Mouse (Mus musculus): ENCODE results near the gene Tmem117. TPM values are rescaled to one million over a fixed set of nuclear protein-coding genes. Genes with fewer than 3 reads are reported as not detected.

Tmem117 gene
- polyA plus RNA-seq, 1 experiment from 2014 or later, result 1.1 TPM

DNA sequence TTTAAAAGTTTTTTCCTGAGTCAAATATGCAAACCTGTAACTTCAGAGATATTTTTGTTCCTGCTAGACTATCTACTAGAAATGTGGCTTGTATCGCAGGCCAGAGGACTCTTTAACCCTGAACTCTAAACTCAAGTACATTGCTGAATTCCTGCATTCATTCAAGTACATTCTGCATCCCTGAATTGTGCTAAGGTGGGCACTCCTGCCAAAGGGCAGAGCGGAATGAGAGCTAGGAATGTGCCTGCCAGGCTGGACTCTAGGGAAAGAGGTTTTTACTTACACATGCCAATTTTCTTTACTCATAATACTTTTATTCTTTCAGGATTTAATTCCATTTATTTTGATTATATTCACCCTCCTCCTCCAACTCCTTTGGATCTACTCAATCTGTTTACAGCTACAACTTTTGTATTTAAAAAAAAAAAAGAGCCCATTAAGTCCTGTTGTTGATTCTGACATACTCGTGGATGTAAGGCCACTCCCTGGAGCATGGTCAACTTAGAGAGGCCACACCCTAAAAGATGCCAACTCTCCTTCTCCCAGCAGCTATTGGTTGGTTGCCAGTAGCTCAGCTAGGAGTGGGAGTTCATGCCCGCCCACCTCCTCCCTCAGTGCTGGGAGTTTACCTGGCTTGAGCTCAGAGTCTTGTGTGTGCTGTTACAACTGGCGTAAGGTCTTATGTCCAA lies 60.3 kb downstream of the Tmem117 start:
- no peaks in the 10 kb centered on the region for H3K4me1 ChIP-seq
- H3K36me3 ChIP-seq, result no peaks in the 10 kb centered on the region
- H3K27ac ChIP-seq (replicated peaks), result no peak overlapping the region
- no peak overlapping the region for H3K4me3 ChIP-seq
- no peaks in the 10 kb centered on the region for H3K9me3 ChIP-seq (replicated peaks)
- WGBS, result 85% methylated on average over 5 of the region's 5 CpGs
- DNase-seq (ENCODE audit: low spot score), result no peak
- no peaks in the 10 kb centered on the region for H3K27me3 ChIP-seq (ENCODE audit: low read depth, poor library complexity, severe bottlenecking)

DNA sequence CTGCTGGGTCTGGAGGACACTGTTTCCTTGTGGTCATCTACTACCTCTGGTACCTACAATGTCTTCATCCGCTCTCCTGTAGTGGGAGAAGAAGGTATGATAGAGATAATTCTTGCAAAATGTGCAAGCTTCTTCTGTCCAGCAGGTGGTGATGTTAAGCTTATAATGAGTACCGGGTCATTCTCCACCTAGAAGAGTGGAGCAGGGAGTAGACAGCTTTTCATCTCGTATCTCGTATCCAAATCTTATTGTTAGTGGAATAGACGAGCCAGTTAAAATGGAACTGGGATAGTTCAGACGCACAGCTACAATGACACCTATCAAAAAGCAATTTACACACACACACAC lies 60.8 kb downstream of the Tmem117 start:
- Histone ChIP-seq H3K4me1 (no peaks in the 10 kb centered on the region), H3K27me3 (ENCODE audit: low read depth, poor library complexity, severe bottlenecking) (no peaks in the 10 kb centered on the region), H3K9me3 (replicated peaks) (no peaks in the 10 kb centered on the region), H3K36me3 (no peaks in the 10 kb centered on the region), H3K4me3 (no peak overlapping the region), H3K27ac (replicated peaks) (no peak overlapping the region)
- no peak for DNase-seq (ENCODE audit: low spot score)
- 69% methylated on average over 6 of the region's 6 CpGs for WGBS

DNA sequence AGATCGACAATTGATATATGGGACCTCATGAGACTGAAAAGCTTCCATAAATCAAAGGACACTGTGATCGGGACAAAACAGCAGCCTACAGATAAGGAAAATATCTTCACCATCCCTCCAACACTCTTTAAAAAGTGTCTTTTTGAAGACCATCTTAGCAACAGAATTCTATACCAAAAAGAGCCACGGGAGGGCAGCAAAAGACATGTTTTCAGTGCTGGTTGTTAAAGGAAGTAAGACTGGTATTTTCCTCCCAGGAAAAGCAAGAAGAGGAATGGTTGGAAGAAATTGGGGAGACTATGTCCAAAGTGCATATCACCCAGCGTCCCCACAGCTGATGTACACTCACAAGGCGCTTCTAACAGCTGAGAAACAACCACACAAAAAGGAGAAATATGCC lies 93.7 kb downstream of the Tmem117 start:
- no peaks in the 10 kb centered on the region for H3K4me1 ChIP-seq
- WGBS, result 35% methylated on average over 5 of the region's 5 CpGs
- no peaks in the 10 kb centered on the region for H3K9me3 ChIP-seq (replicated peaks)
- no peaks in the 10 kb centered on the region for H3K36me3 ChIP-seq
- no peak overlapping the region for H3K4me3 ChIP-seq
- H3K27me3 ChIP-seq (ENCODE audit: low read depth, poor library complexity, severe bottlenecking), result no peaks in the 10 kb centered on the region
- no peak overlapping the region for H3K27ac ChIP-seq (replicated peaks)
- DNase-seq (ENCODE audit: low spot score), result peak; percentile 54

DNA sequence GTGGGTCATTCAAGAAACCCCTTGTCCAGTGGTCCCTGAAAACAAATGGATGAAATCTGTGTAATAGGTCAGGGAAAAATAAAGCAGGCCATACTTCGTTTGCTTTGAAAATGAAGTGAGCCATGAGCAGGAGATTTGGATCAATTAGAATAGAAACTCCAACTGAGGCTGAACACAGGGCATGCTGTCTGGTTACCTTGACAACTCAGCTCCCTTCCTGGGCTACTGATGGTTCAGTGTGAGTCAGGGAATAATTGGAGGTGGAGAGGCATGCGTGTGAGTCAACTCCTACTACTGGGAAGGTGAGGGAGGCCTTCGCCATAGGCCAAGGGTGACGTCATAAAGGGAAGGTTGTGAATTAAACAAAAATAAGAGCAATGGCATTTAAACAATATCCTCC lies 103.1 kb downstream of the Tmem117 start:
- no peaks in the 10 kb centered on the region for H3K9me3 ChIP-seq (replicated peaks)
- no peak for DNase-seq (ENCODE audit: low spot score)
- H3K4me3 ChIP-seq, result no peak overlapping the region
- 69% methylated on average over 4 of the region's 4 CpGs for WGBS
- no peak overlapping the region for H3K27ac ChIP-seq (replicated peaks)
- peaks cover 5% of the 10 kb centered on the region; the same call in 1 of the 2 replicates for H3K4me1 ChIP-seq
- no peaks in the 10 kb centered on the region for H3K36me3 ChIP-seq
- H3K27me3 ChIP-seq (ENCODE audit: low read depth, poor library complexity, severe bottlenecking), result no peaks in the 10 kb centered on the region

DNA sequence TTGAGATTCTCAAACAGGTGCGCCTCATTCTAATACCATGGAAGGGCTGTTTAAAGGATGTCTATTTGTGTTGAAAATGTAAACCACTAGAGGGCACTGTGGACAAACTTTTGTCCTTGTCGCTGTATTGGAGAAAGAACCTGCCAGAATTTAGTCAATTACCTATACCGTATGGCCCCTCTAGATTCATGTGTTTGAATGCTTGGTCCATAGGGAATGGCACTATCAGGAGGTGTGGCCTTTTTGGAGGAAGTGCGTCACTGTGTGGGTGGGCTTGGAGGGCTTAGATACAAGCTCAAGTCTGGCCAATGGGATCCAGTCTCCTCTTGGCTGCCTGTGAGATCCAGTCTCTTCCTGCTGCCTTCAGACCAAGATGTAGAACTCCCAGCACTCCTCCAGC lies 140.2 kb downstream of the Tmem117 start:
- peak; percentile 28 for DNase-seq (ENCODE audit: low spot score)
- 26% methylated on average over 4 of the region's 4 CpGs for WGBS
- H3K36me3 ChIP-seq, result no peaks in the 10 kb centered on the region
- H3K4me3 ChIP-seq, result no peak overlapping the region
- H3K9me3 ChIP-seq (replicated peaks), result no peaks in the 10 kb centered on the region; the same call in 1 of the 2 replicates
- H3K27me3 ChIP-seq (ENCODE audit: low read depth, poor library complexity, severe bottlenecking), result no peaks in the 10 kb centered on the region
- peaks cover 6% of the 10 kb centered on the region for H3K4me1 ChIP-seq
- no peak overlapping the region for H3K27ac ChIP-seq (replicated peaks)

DNA sequence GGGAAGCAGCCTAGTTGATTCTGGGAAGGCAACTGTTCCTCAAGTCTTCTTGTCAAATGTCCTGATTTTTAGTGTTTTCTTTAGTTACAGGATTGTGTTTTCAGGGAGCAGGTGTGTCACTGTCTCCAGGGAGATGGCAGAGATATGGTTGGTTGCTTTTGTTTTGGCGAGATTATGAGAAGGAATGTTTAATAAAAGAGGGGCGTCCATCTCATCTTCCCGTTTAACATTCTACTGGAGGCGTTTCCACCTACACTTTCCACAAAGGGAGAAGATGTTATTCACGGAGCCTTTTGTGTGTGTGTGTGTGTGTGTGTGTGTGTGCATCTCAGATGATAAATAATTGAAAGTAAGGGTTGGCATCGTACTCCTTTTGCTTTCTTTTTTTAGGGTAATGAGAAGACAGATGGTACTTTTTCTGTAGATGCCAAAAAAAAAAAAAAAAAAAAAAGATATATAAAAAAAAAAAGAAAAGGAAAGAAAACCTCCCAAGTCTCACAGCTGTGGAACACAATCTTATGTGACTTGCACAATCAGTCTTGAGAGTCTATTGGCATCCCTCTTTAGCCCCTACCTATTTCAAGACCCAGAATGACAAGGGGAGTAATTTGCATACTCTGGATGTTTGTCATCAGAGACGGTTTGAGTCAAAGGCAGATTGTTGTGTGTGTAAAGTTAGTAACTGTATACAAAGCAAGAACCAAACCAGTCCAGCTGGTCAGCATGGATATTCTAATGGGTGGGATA lies 142.0 kb downstream of the Tmem117 start:
- no peak overlapping the region for H3K27ac ChIP-seq (replicated peaks)
- no peak for DNase-seq (ENCODE audit: low spot score)
- H3K9me3 ChIP-seq (replicated peaks), result no peaks in the 10 kb centered on the region; the same call in 1 of the 2 replicates
- 78% methylated on average over 7 of the region's 7 CpGs for WGBS
- H3K4me3 ChIP-seq, result no peak overlapping the region
- H3K27me3 ChIP-seq (ENCODE audit: low read depth, poor library complexity, severe bottlenecking), result no peaks in the 10 kb centered on the region
- H3K36me3 ChIP-seq, result no peaks in the 10 kb centered on the region
- peaks cover 6% of the 10 kb centered on the region for H3K4me1 ChIP-seq

DNA sequence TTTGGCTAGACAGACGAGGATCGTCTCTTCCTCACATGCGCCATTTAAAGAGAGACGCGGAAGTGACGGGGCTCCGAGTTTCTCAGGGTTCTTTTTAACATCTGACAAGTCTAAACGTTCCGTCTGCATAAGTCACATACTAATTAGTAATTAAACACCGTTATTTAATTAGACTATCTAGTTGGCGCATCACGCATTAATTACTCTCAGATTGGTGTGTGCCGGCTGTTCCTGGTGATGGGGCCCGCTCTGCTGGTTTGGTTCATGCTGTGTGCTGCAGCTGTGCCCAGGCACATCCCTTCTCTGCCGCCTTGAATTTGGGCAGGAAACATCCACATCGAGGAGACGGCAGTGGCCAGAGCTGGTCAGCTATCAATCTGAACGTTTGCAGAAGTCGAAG lies 142.7 kb downstream of the Tmem117 start:
- H3K4me1 ChIP-seq, result peaks cover 11% of the 10 kb centered on the region
- no peak for DNase-seq (ENCODE audit: low spot score)
- H3K27ac ChIP-seq (replicated peaks), result no peak overlapping the region
- no peaks in the 10 kb centered on the region; the same call in 1 of the 2 replicates for H3K9me3 ChIP-seq (replicated peaks)
- H3K27me3 ChIP-seq (ENCODE audit: low read depth, poor library complexity, severe bottlenecking), result no peaks in the 10 kb centered on the region
- 93% methylated on average over 19 of the region's 19 CpGs for WGBS
- H3K4me3 ChIP-seq, result no peak overlapping the region
- H3K36me3 ChIP-seq, result no peaks in the 10 kb centered on the region

DNA sequence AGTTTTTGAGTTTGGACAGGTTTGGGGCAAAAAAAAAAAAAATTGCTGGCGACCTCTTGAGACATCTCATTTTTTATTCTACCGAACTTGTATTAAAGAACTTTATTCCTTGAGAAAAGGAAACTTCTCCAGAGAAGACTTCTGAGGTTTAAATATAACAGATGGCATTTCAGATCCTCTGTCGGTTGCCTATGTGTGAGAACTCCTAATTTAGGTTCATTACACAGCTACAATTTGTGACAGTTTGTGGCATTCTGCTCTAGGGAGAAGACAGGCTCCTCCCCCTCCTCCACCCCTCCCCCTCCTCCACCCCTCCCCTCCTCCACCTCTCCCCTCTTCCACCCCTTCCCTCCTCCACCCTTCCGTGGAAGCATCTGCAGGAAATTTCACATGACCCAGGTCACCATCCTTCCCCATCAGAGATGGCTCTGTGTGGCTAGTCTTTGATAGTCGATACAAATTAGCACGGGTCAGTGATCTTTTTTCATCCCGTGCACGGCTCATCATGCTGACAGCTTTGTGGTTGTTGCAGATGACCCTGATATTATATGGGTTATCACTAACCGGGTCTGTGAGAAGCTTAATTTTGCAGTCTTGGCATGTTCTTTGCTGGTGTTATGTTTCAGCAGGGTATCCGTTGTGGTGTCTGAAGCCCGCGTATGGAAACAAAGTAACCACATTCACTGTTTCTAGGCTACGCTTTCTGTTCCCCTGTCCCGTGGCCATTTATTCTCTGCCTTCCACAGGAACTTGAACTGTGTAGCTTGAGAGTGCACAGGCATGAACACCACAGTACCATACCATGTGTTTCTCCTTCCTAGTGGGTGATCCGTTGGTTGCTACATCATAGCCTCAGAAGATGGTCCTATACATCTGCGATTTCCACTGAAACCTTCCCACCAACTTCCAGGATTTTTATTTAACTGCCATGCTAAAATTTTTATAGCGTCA lies 147.4 kb downstream of the Tmem117 start:
- WGBS, result 78% methylated on average over 17 of the region's 17 CpGs
- H3K9me3 ChIP-seq (replicated peaks), result no peaks in the 10 kb centered on the region; the same call in 1 of the 2 replicates
- H3K27me3 ChIP-seq (ENCODE audit: low read depth, poor library complexity, severe bottlenecking), result no peaks in the 10 kb centered on the region
- H3K4me3 ChIP-seq, result no peak overlapping the region
- H3K27ac ChIP-seq (replicated peaks), result no peak overlapping the region
- 0 out of 2 replicates have a peak, but pooled peaks cover 7% of the 10 kb centered on the region for H3K4me1 ChIP-seq
- no peak for DNase-seq (ENCODE audit: low spot score)
- H3K36me3 ChIP-seq, result no peaks in the 10 kb centered on the region

DNA sequence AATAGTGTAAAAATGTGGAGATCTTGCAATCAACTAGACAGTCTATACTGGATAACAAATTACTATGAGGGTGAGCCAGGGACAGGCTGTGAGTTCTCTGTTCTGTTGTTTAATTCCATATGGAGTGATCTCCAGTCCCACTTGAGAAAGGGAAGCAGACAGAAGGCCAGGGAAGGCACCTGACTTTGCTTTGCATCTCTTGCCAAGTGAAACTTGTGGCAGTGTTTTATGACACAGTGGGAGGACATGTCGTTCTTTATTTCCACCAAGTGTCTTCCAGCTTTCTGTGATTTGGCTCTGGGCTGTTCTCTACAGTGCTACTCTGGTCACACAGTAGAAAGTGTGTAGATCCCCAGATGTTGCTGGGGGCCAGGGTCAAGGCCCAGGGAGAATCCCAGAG lies 152.5 kb downstream of the Tmem117 start:
- 79% methylated on average over 1 of the region's 1 CpGs for WGBS
- no peaks in the 10 kb centered on the region for H3K36me3 ChIP-seq
- H3K9me3 ChIP-seq (replicated peaks), result no peaks in the 10 kb centered on the region
- H3K27me3 ChIP-seq (ENCODE audit: low read depth, poor library complexity, severe bottlenecking), result no peaks in the 10 kb centered on the region
- no peak overlapping the region for H3K27ac ChIP-seq (replicated peaks)
- no peak overlapping the region for H3K4me3 ChIP-seq
- DNase-seq (ENCODE audit: low spot score), result no peak
- H3K4me1 ChIP-seq, result 0 out of 2 replicates have a peak, but pooled peaks cover 3% of the 10 kb centered on the region

DNA sequence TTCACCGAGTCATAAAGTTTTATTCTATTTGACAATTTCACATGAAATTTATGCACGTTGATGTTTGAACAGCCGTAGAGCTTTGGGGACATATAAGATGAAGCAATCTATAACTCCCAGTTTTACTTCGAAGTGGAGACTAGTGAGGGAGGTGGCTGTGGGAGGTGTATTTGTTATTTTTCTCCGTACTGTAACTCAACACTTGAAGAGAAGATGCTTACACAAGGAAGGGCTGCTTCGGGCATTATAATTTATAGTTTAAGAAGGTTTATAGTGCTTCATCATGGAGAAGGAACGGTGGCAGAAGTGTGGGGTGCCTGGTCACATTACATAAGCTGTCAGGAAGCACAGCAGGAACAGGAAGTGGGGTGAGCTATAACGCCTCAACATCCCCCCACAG lies 164.4 kb downstream of the Tmem117 start:
- 92% methylated on average over 8 of the region's 8 CpGs for WGBS
- Histone ChIP-seq H3K36me3 (no peaks in the 10 kb centered on the region), H3K4me1 (peaks cover 13% of the 10 kb centered on the region), H3K4me3 (no peak overlapping the region), H3K9me3 (replicated peaks) (no peaks in the 10 kb centered on the region), H3K27me3 (ENCODE audit: low read depth, poor library complexity, severe bottlenecking) (no peaks in the 10 kb centered on the region), H3K27ac (replicated peaks) (no peak overlapping the region)
- DNase-seq (ENCODE audit: low spot score), result no peak

DNA sequence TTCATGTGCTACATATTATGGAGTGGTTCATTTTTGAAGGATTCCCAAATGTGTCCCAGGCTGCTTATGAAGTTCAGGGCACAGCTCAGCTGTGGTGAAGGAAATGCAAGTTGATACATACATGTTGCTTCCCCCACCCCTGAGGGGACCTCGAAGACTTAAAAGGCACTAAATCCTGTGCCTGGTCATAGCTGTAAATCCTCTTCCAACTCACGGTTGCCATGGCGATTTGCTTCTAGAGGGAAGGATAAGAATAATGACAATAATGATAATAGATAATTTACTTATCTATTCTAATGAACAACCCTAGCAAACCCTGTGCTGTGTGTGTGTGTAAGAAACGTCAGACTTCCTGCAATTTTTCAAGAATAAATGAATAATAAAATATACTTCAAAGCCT lies 166.5 kb downstream of the Tmem117 start:
- 74% methylated on average over 4 of the region's 4 CpGs for WGBS
- H3K4me1 ChIP-seq, result peaks cover 14% of the 10 kb centered on the region
- H3K4me3 ChIP-seq, result no peak overlapping the region
- no peaks in the 10 kb centered on the region for H3K27me3 ChIP-seq (ENCODE audit: low read depth, poor library complexity, severe bottlenecking)
- no peak overlapping the region for H3K27ac ChIP-seq (replicated peaks)
- DNase-seq (ENCODE audit: low spot score), result no peak
- no peaks in the 10 kb centered on the region for H3K9me3 ChIP-seq (replicated peaks)
- H3K36me3 ChIP-seq, result no peaks in the 10 kb centered on the region

DNA sequence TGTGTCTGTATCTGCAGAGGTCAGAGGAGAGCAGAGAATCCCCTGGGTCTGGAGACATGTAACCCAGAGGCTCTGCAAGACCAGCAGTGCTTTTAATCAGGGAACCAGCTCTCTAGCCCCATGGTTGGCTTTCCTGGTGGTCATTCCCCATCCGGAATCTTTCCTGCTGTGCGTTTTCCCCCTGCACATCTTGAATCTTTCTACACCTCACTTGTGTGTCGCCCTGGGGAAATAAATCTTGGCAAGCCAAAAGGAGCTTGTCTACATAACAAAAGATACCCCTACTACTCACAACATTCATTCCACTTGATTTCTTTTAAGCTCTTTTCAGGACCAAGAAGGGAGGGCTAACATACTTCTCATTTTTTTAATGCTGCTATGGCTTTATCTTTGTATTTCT lies 169.2 kb downstream of the Tmem117 start:
- H3K27me3 ChIP-seq (ENCODE audit: low read depth, poor library complexity, severe bottlenecking), result no peaks in the 10 kb centered on the region
- 35% methylated on average over 3 of the region's 3 CpGs for WGBS
- peaks cover 14% of the 10 kb centered on the region for H3K4me1 ChIP-seq
- H3K9me3 ChIP-seq (replicated peaks), result no peaks in the 10 kb centered on the region
- no peaks in the 10 kb centered on the region for H3K36me3 ChIP-seq
- no peak overlapping the region for H3K4me3 ChIP-seq
- H3K27ac ChIP-seq (replicated peaks), result no peak overlapping the region
- DNase-seq (ENCODE audit: low spot score), result no peak
